Mouse (Mus musculus): ENCODE results near the gene Spin2e. TPM values are rescaled to one million over a fixed set of nuclear protein-coding genes. Genes with fewer than 3 reads are reported as not detected.
"Not testable (repeated sequence)": the region's sequence is repeated elsewhere in the genome, so short reads cannot be mapped to it uniquely, and the experiment has no call there.

The Spin2e gene
- not detected in 2 replicates for polyA plus RNA-seq (2014; fragmentation: Nextera tagmentation; extraction: Ambion mirVana)

DNA sequence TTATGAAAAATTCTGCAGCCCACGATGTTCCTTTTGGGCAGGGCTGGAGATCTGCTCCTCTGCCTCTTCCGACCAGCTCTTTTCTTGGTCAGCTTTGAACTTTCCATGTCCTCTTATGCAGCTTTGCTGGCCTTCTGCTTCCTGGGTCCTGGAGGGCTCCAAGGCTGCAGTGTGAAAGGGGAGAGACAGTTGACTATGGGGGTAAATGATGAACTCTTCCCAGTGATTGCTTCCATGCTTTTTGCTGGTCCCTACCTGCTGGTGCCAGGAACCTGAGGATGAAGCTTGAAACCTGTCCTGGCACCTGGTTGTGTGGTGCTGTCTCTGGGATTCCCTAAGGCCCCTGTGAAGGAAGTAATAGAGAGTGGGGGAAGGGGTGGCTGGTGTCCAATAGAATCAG, at the start of gene Spin2e:
Gene Spin2e (minus strand): TSS at position 101 of the 400 bp plus-strand sequence.
- ATAC-seq (ENCODE audit: low FRiP score), result not testable (repeated sequence)
- WGBS, result 100% methylated on average over 1 of the region's 2 CpGs

DNA sequence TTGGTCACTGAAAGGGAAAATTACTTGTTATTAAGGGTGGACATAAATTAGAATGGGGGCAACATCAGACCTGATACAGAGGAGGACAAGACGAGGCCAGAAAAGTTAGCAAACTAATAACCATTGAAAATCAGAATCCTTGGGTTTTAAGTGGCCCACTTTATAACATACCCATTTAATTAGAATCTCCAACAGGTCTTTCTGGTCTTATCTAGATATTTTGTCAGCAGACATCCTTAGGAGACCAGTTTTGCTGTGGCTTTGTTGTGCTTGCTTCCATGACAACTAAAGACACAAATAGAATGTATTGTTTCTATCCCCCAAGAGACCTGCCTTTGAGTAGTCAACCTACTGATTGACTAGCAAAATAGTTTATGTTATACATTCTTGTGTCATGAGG, 44.5 kb downstream of the Spin2e start, which contains the start of gene Gm21883:
Gene Gm21883 (minus strand): TSS at position 101 of the 400 bp plus-strand sequence.
- H3K27me3 ChIP-seq (ENCODE audit: control insufficient read depth, insufficient read depth, low read length); H3K36me3 ChIP-seq (ENCODE audit: control insufficient read depth, insufficient read depth, low read length); H3K27ac ChIP-seq (ENCODE audit: low read depth, low read length); H3K4me1 ChIP-seq (replicated peaks; ENCODE audit: control insufficient read depth, insufficient read depth, low read length); DNase-seq (ENCODE audit: low spot score); H3K9ac ChIP-seq (ENCODE audit: low read depth, low read length); H3K4me2 ChIP-seq (replicated peaks; ENCODE audit: low read depth, low read length); H3K9me3 ChIP-seq (ENCODE audit: control insufficient read depth, low read length); ATAC-seq (ENCODE audit: low FRiP score); H3K4me3 ChIP-seq (ENCODE audit: low read depth, low read length): not testable (repeated sequence)
- no CpG with 5 or more reads among the region's 1 CpGs for WGBS

More for the DNA sequence above, at the start of gene Spin2e:
- not testable (repeated sequence) for H3K9ac ChIP-seq (ENCODE audit: low read depth, low read length); DNase-seq (ENCODE audit: low spot score); H3K27ac ChIP-seq (ENCODE audit: low read depth, low read length); H3K4me1 ChIP-seq (replicated peaks; ENCODE audit: control insufficient read depth, insufficient read depth, low read length); H3K36me3 ChIP-seq (ENCODE audit: control insufficient read depth, insufficient read depth, low read length); H3K4me2 ChIP-seq (replicated peaks; ENCODE audit: low read depth, low read length); H3K9me3 ChIP-seq (ENCODE audit: control insufficient read depth, low read length); H3K4me3 ChIP-seq (ENCODE audit: low read depth, low read length); H3K27me3 ChIP-seq (ENCODE audit: control insufficient read depth, insufficient read depth, low read length)

Other genes with a start within 250 kb of the Spin2e start
- not detected in 2 replicates for gene Btbd35f19, start 235.0 kb downstream of the Spin2e start, polyA plus RNA-seq (2014; fragmentation: Nextera tagmentation; extraction: Ambion mirVana)
- gene Gm21883, start 44.6 kb downstream of the Spin2e start, polyA plus RNA-seq (2014; fragmentation: Nextera tagmentation; extraction: Ambion mirVana), result not detected in 2 replicates
- not detected in 2 replicates for gene Btbd35f25, start 98.2 kb upstream of the Spin2e start, polyA plus RNA-seq (2014; fragmentation: Nextera tagmentation; extraction: Ambion mirVana)

All from hindbrain, embryonic 11.5 days (tissue).